In genomic region chr16:10565278-10565885, GRCm38 (mm10) we compare ENCODE assay signal across 8 mouse cellular contexts. TPM values are rescaled to one million over a fixed set of nuclear protein-coding genes. Genes with fewer than 3 reads are reported as not detected.
DNase-seq lines count a peak whose midpoint lies in the region; ATAC-seq and TF ChIP-seq lines count a peak whose summit lies in the region.

No protein-coding gene starts in this region.

- peak; percentile 68 to 79 for DNase-seq in heart, adult 18-20 months
- DNase-seq in cerebellum, postnatal 10 days: peak; percentile 87 to 91
- DNase-seq in frontal cortex, postnatal 25 days (ENCODE audit: low spot score in 2 of 2): peak; percentile 40 to 52
- DNase-seq in hindbrain, postnatal 0 days (ENCODE audit: low spot score): peak; percentile 83
- peak; percentile 67 to 73 for DNase-seq in left cerebral cortex, postnatal 14 days (ENCODE audit: low spot score in 2 of 2)
- peak; percentile 81 for DNase-seq in mesoderm, embryonic 11.5 days (ENCODE audit: low read depth, low spot score)
- DNase-seq in skeletal muscle tissue, adult 2 months (ENCODE audit: low read depth, low spot score): peak; percentile 68

- H3K9me3 ChIP-seq in heart, embryonic 11.5 days (replicated peaks; ENCODE audit: control insufficient read depth, low read length): no peaks in the 10 kb centered on the region
- no peaks in the 10 kb centered on the region for H3K9me3 ChIP-seq in hindbrain, postnatal 0 days (ENCODE audit: low read length)

- 38% methylated on average over 4 of the region's 4 CpGs for WGBS in heart, embryonic 11.5 days (ENCODE audit: insufficient replicate concordance)
- WGBS in hindbrain, postnatal 0 days: 43% methylated on average over 4 of the region's 4 CpGs

- H3K4me1 ChIP-seq in heart, embryonic 11.5 days (ENCODE audit: control insufficient read depth, insufficient read depth, low read length): peaks cover 14% of the 10 kb centered on the region
- H3K4me1 ChIP-seq in hindbrain, postnatal 0 days (ENCODE audit: insufficient read depth, low read length): no peaks in the 10 kb centered on the region

- no peaks in the 10 kb centered on the region for H3K36me3 ChIP-seq in heart, embryonic 11.5 days (ENCODE audit: control insufficient read depth, insufficient read depth, low read length)
- peaks cover 44% of the 10 kb centered on the region for H3K36me3 ChIP-seq in hindbrain, postnatal 0 days (ENCODE audit: insufficient read depth, low read length)

- no peak overlapping the region for H3K27ac ChIP-seq in heart, embryonic 11.5 days (ENCODE audit: low read depth, low read length)
- no peak overlapping the region for H3K27ac ChIP-seq in hindbrain, postnatal 0 days

- intact Hi-C loops in left cerebral cortex, postnatal 14 days (cut with DNase I): no loop called here

- no peak overlapping the region for H3K4me2 ChIP-seq in heart, embryonic 11.5 days
- H3K4me2 ChIP-seq in hindbrain, postnatal 0 days (ENCODE audit: low read depth, low read length): no peak overlapping the region

- no peak overlapping the region for H3K9ac ChIP-seq in heart, embryonic 11.5 days (ENCODE audit: low read depth, low read length)
- no peak overlapping the region for H3K9ac ChIP-seq in hindbrain, postnatal 0 days (replicated peaks; ENCODE audit: low read length)

- no peak overlapping the region for H3K4me3 ChIP-seq in heart, embryonic 11.5 days (ENCODE audit: low read depth, low read length)
- no peak overlapping the region for H3K4me3 ChIP-seq in hindbrain, postnatal 0 days (ENCODE audit: low read length)

- no peak for ATAC-seq in heart, embryonic 11.5 days (replicated peaks; ENCODE audit: insufficient number of reproducible peaks, low FRiP score, low TSS enrichment)
- ATAC-seq in hindbrain, postnatal 0 days: peak; percentile 89

- peak; percentile 95 for TF ChIP-seq CTCF in hindbrain, postnatal 0 days (IDR thresholded peaks at IDR 0.05; ENCODE audit: low read depth)

- H3K27me3 ChIP-seq in heart, embryonic 11.5 days (ENCODE audit: control insufficient read depth, insufficient read depth, low read length): no peaks in the 10 kb centered on the region
- no peaks in the 10 kb centered on the region for H3K27me3 ChIP-seq in hindbrain, postnatal 0 days (ENCODE audit: insufficient read depth, low read length)

RNA-seq across cellular contexts. Expression of gene Clec16a, which starts 20.2 kb away (rescaled TPM):
- total RNA-seq in heart, adult 18-20 months (2021): 10 to 100 TPM; 54.5 to 57.2 TPM
- polyA plus RNA-seq in heart, embryonic 11.5 days (2014; fragmentation: Nextera tagmentation; extraction: Ambion mirVana): 28.8 and 39.1 TPM in 2 replicates
- total RNA-seq in hindbrain, postnatal 0 days (2014; rRNA removed): 62.5 and 70.1 TPM in 2 replicates
- 62.8 and 67.8 TPM in 2 replicates for polyA plus RNA-seq in hindbrain, postnatal 0 days (2015; fragmentation: Nextera tagmentation; extraction: Ambion mirVana)
- total RNA-seq in left cerebral cortex, postnatal 14 days (2021): 10 to 100 TPM; 74.1 to 76.7 TPM

RNA-seq across cellular contexts. Expression of gene Dexi, which starts 22.5 kb away (rescaled TPM):
- total RNA-seq in heart, adult 18-20 months (2021): 10 to 100 TPM; 29.7 to 33.3 TPM
- 14.3 and 16.3 TPM in 2 replicates for polyA plus RNA-seq in heart, embryonic 11.5 days (2014; fragmentation: Nextera tagmentation; extraction: Ambion mirVana)
- 36.2 and 50.7 TPM in 2 replicates for total RNA-seq in hindbrain, postnatal 0 days (2014; rRNA removed)
- 21.6 and 22.8 TPM in 2 replicates for polyA plus RNA-seq in hindbrain, postnatal 0 days (2015; fragmentation: Nextera tagmentation; extraction: Ambion mirVana)
- 10 to 100 TPM; 43.5 to 50.3 TPM for total RNA-seq in left cerebral cortex, postnatal 14 days (2021)
